Mouse (Mus musculus) intestine, embryonic 16.5 days (tissue): ENCODE data around the gene Fbxo24. TPM values are rescaled to one million over a fixed set of nuclear protein-coding genes. Genes with fewer than 3 reads are reported as not detected.

Experiments
- ATAC-seq: fragments of 200-750 bp; cut with Nextera tagmentation; 2 replicates; pipeline ENCODE4 v1.8.0; 2017; ENCODE audit warnings: moderate TSS enrichment, moderate library complexity
- H3K27ac ChIP-seq: fragments of 300-500 bp; sonication (generic); 2 replicates; pipeline ENCODE4 v1.5.1; 2014; ENCODE audit warnings: mild to moderate bottlenecking, low read length
- H3K27me3 ChIP-seq: fragments of 300-500 bp; sonication (generic); replicated peaks from 2 replicates; pipeline ENCODE4 v1.6.1; 2014; ENCODE audit warnings: low read length, control low read depth, mixed read lengths; ENCODE audit not compliant: control insufficient read depth, insufficient read depth
- H3K36me3 ChIP-seq: fragments of 300-500 bp; sonication (generic); 2 replicates; pipeline ENCODE4 v1.6.1; 2014; ENCODE audit warnings: low read length, control low read depth; ENCODE audit not compliant: control insufficient read depth, insufficient read depth
- H3K4me1 ChIP-seq: fragments of 300-500 bp; sonication (generic); 2 replicates; pipeline ENCODE4 v1.6.1; 2014; ENCODE audit warnings: low read length, control low read depth, mixed read lengths; ENCODE audit not compliant: control insufficient read depth, insufficient read depth
- H3K4me2 ChIP-seq: fragments of 300-500 bp; sonication (generic); 2 replicates; pipeline ENCODE4 v1.6.1; 2014; ENCODE audit warnings: low read depth, low read length, control low read depth
- H3K4me3 ChIP-seq: fragments of 300-500 bp; sonication (generic); 2 replicates; pipeline ENCODE4 v1.5.1; 2014; ENCODE audit warnings: mild to moderate bottlenecking, low read length
- H3K9ac ChIP-seq: fragments of 300-500 bp; sonication (generic); 2 replicates; pipeline ENCODE4 v1.6.1; 2014; ENCODE audit warnings: low read depth, low read length
- H3K9me3 ChIP-seq: fragments of 300-500 bp; sonication (generic); 2 replicates; pipeline ENCODE4 v1.6.1; 2016; ENCODE audit warnings: low read length, control low read depth; ENCODE audit not compliant: control insufficient read depth
- WGBS: fragments of 180-500 bp; shearing (Covaris S2); extraction: QIAGEN DNeasy Blood & Tissue Kit; methylation state at CpG from one replicate; pipeline ENCODE4 v1.1.7; 2014; 5-methylcytosine and 5-hydroxymethylcytosine counted together
- polyA plus RNA-seq: library from polyadenylated mRNA; unstranded; fragments of >200 nt; fragmentation: Nextera tagmentation; extraction: Ambion mirVana; gene quantifications from 2 replicates; pipeline ENCODE4 v1.2.1, GENCODE M21; 2015

Gene Fbxo24
- polyA plus RNA-seq, 1 experiment from 2014 or later, result 0.26 TPM

DNA sequence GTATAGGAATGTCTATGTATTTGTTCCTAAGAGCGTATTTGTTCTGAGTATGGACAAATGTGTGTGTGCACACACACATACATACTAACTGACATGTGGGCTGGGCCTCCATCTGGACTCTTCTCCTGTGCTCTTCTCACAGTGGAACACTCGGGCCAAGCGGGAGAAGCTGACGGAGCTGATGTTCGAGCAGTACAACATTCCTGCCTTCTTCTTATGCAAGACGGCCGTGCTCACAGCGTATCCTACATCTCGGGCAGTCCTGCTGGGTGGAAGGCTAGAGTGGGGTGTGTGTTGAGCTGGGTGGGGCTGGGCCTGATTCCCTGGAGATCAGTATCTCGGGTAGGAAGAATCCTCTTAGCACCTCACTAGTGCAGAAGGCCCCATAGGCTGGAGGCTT, 65.8 kb downstream of the Fbxo24 start:
- Histone ChIP-seq H3K9ac (no peak overlapping the region), H3K27ac (no peak overlapping the region), H3K27me3 (no peaks in the 10 kb centered on the region), H3K9me3 (no peaks in the 10 kb centered on the region), H3K4me1 (no peaks in the 10 kb centered on the region), H3K4me2 (no peak overlapping the region), H3K36me3 (no peaks in the 10 kb centered on the region), H3K4me3 (no peak overlapping the region)
- WGBS, result 68% methylated on average over 10 of the region's 10 CpGs
- no peak for ATAC-seq

Other genes starting within 250 kb of the Fbxo24 start
- 0.89 and 0.92 TPM in 2 replicates for gene Zan, start 151.9 kb downstream of the Fbxo24 start, polyA plus RNA-seq
- 58.6 and 62.1 TPM in 2 replicates for gene Pop7, start 126.5 kb downstream of the Fbxo24 start, polyA plus RNA-seq
- 7.4 and 7.8 TPM in 2 replicates for gene Gigyf1, start 110.5 kb downstream of the Fbxo24 start, polyA plus RNA-seq
- 0.20 and 0.40 TPM in 2 replicates for gene Epo, start 95.8 kb downstream of the Fbxo24 start, polyA plus RNA-seq
- gene Gnb2, start 95.5 kb downstream of the Fbxo24 start, polyA plus RNA-seq, result 354 and 363 TPM in 2 replicates
- gene Actl6b, start 75.5 kb downstream of the Fbxo24 start, polyA plus RNA-seq, result 4.4 TPM in 2 replicates
- 1.1 and 1.3 TPM in 2 replicates for gene Tfr2, start 59.2 kb downstream of the Fbxo24 start, polyA plus RNA-seq
- 25.2 and 28.1 TPM in 2 replicates for gene Mospd3, start 27.9 kb downstream of the Fbxo24 start, polyA plus RNA-seq
- gene Pcolce, start 15.2 kb downstream of the Fbxo24 start, polyA plus RNA-seq, result 115 and 127 TPM in 2 replicates
- gene Lrch4, start 119 bp upstream of the Fbxo24 start, polyA plus RNA-seq, result 34.5 and 37.8 TPM in 2 replicates
- gene Gm20605, start 173 bp upstream of the Fbxo24 start, polyA plus RNA-seq, result 10.8 and 12.2 TPM in 2 replicates
- gene Sap25, start 12.3 kb upstream of the Fbxo24 start, polyA plus RNA-seq, result 6.4 and 8.1 TPM in 2 replicates
- 0.23 and 0.27 TPM in 2 replicates for gene Irs3, start 16.7 kb upstream of the Fbxo24 start, polyA plus RNA-seq
- gene Agfg2, start 55.7 kb upstream of the Fbxo24 start, polyA plus RNA-seq, result 18.6 and 19.8 TPM in 2 replicates
- gene Nyap1, start 112.6 kb upstream of the Fbxo24 start, polyA plus RNA-seq, result 2.2 and 2.3 TPM in 2 replicates
- gene Tsc22d4, start 116.7 kb upstream of the Fbxo24 start, polyA plus RNA-seq, result 116 and 122 TPM in 2 replicates
- 19.3 and 19.8 TPM in 2 replicates for gene Ppp1r35, start 149.8 kb upstream of the Fbxo24 start, polyA plus RNA-seq
- gene Mepce, start 158.7 kb upstream of the Fbxo24 start, polyA plus RNA-seq, result 7.1 and 7.4 TPM in 2 replicates
- 11.0 and 11.8 TPM in 2 replicates for gene Zcwpw1, start 158.8 kb upstream of the Fbxo24 start, polyA plus RNA-seq
- gene Pilra, start 207.3 kb upstream of the Fbxo24 start, polyA plus RNA-seq, result 2.8 and 4.2 TPM in 2 replicates
- 1.3 and 1.8 TPM in 2 replicates for gene Pilrb1, start 229.1 kb upstream of the Fbxo24 start, polyA plus RNA-seq
- 1.3 and 1.8 TPM in 2 replicates for gene Pilrb2, start 242.8 kb upstream of the Fbxo24 start, polyA plus RNA-seq